Mouse (Mus musculus) heart, adult 2 months (tissue): ENCODE data around the gene Spopl.

Source experiments
- CTCF ChIP-seq: fragments of 200-600 bp; IDR thresholded peaks from 2 replicates; pipeline ENCODE4 v1.8.1; 2022; ENCODE audit warnings: antibody characterized with exemption, mild to moderate bottlenecking, moderate library complexity
- EP300 ChIP-seq: fragments of 200-500 bp; IDR thresholded peaks from 2 replicates; pipeline ENCODE4 v1.6.1; 2011; ENCODE audit warnings: low read depth, low read length, control low read depth; ENCODE audit not compliant: insufficient read depth
- POLR2A ChIP-seq: fragments of 200-500 bp; IDR thresholded peaks from 2 replicates; pipeline ENCODE4 v1.6.1; 2011; ENCODE audit warnings: mild to moderate bottlenecking, low read depth, low read length, control low read depth; ENCODE audit not compliant: insufficient read depth

- TF ChIP-seq CTCF (no peak), EP300 (no peak), POLR2A (no peak)
Observed at GRCm38 (mm10) chr2:23617989-23618388, 46.1 kb upstream of the Spopl start.
